Mouse (Mus musculus) mature B cell (primary cell): ENCODE results near the gene Endou.

ENCODE experiments used
- in situ Hi-C: fragments of 300-500 bp; cut with MboI; formaldehyde crosslinking; loops from 2 replicates; pipeline ENCODE4 v1.14.3; 2019

Gene Endou

GRCm38 (mm10) chr15:97755361-97755760 lies 24.2 kb upstream of the Endou start:
- in situ Hi-C loops, result no loop called here

GRCm38 (mm10) chr15:97754476-97754875 lies 23.3 kb upstream of the Endou start:
- in situ Hi-C loops, result no loop called here

GRCm38 (mm10) chr15:97752491-97752890 lies 21.4 kb upstream of the Endou start:
- in situ Hi-C loops, result no loop called here

GRCm38 (mm10) chr15:97751676-97752075 lies 20.5 kb upstream of the Endou start:
- in situ Hi-C loops, result no loop called here

- in situ Hi-C loops, result no loop called here
Observed at GRCm38 (mm10) chr15:97750697-97751096, 19.6 kb upstream of the Endou start.

GRCm38 (mm10) chr15:97749841-97750240 lies 18.7 kb upstream of the Endou start:
- in situ Hi-C loops, result no loop called here

- in situ Hi-C loops, result no loop called here
Observed at GRCm38 (mm10) chr15:97749397-97749796, 18.3 kb upstream of the Endou start.

- in situ Hi-C loops, result no loop called here
Observed at GRCm38 (mm10) chr15:97748964-97749363, 17.8 kb upstream of the Endou start.

GRCm38 (mm10) chr15:97748309-97748708 lies 17.2 kb upstream of the Endou start:
- in situ Hi-C loops, result no loop called here

GRCm38 (mm10) chr15:97747486-97747885 lies 16.3 kb upstream of the Endou start:
- in situ Hi-C loops, result no loop called here

- in situ Hi-C loops, result no loop called here
Observed at GRCm38 (mm10) chr15:97746748-97747147, 15.6 kb upstream of the Endou start.

- in situ Hi-C loops, result no loop called here
Observed at GRCm38 (mm10) chr15:97746278-97746677, 15.1 kb upstream of the Endou start.

GRCm38 (mm10) chr15:97745331-97745730 lies 14.2 kb upstream of the Endou start:
- in situ Hi-C loops, result no loop called here

GRCm38 (mm10) chr15:97744930-97745329 lies 13.8 kb upstream of the Endou start:
- in situ Hi-C loops, result no loop called here

GRCm38 (mm10) chr15:97743961-97744525 lies 12.9 kb upstream of the Endou start:
- in situ Hi-C loops, result no loop called here

- in situ Hi-C loops, result no loop called here
Observed at GRCm38 (mm10) chr15:97743210-97743609, 12.1 kb upstream of the Endou start.

- in situ Hi-C loops, result no loop called here
Observed at GRCm38 (mm10) chr15:97742600-97742999, 11.5 kb upstream of the Endou start.

GRCm38 (mm10) chr15:97742074-97742473 lies 10.9 kb upstream of the Endou start:
- in situ Hi-C loops, result no loop called here

- in situ Hi-C loops, result no loop called here
Observed at GRCm38 (mm10) chr15:97741662-97742061, 10.5 kb upstream of the Endou start.

GRCm38 (mm10) chr15:97740283-97740732 lies 9.2 kb upstream of the Endou start:
- in situ Hi-C loops, result no loop called here

- in situ Hi-C loops, result no loop called here
Observed at GRCm38 (mm10) chr15:97738923-97739322, 7.8 kb upstream of the Endou start.

- in situ Hi-C loops, result no loop called here
Observed at GRCm38 (mm10) chr15:97731988-97732387, 849 bp upstream of the Endou start.

- in situ Hi-C loops, result no loop called here
Observed at GRCm38 (mm10) chr15:97730365-97730764, 774 bp downstream of the Endou start.

GRCm38 (mm10) chr15:97728804-97729203 lies 2.3 kb downstream of the Endou start:
- in situ Hi-C loops, result no loop called here
